Mouse (Mus musculus) MEL (cell line): ENCODE results near the gene Smg6. TPM values are rescaled to one million over a fixed set of nuclear protein-coding genes. Genes with fewer than 3 reads are reported as not detected.

Source experiments
- DNase-seq: peaks from one replicate; pipeline ENCODE4 v3.0.0; 2011; ENCODE audit warnings: low read depth, low spot score
- H3K27ac ChIP-seq: 2 replicates; pipeline ENCODE4 v1.5.1; 2012; ENCODE audit warnings: low read depth, mild to moderate bottlenecking, control low read depth, low read length, moderate library complexity; ENCODE audit not compliant: control insufficient read depth
- H3K27me3 ChIP-seq, 2 experiments: fragments of 150-350 bp in 1 of 2; sonication (generic) in 1 of 2; 2 replicates each; pipeline ENCODE4 v1.6.1; 2012; ENCODE audit warnings: low read length in 2 of 2, mild to moderate bottlenecking in 2 of 2, improper control_type of control experiment in 1 of 2, moderate library complexity in 1 of 2; ENCODE audit not compliant: insufficient read depth in 2 of 2, control insufficient read depth in 1 of 2
- H3K36me3 ChIP-seq, 2 experiments: 2 replicates each; pipeline ENCODE4 v1.6.1; 2012 to 2014; ENCODE audit warnings: low read length in 2 of 2, improper control_type of control experiment in 1 of 2, inconsistent platforms in 1 of 2, mild to moderate bottlenecking in 1 of 2; ENCODE audit not compliant: insufficient read depth in 2 of 2, control insufficient read depth in 1 of 2
- H3K4me1 ChIP-seq, 2 experiments: fragments of 150-350 bp in 1 of 2; sonication (generic) in 1 of 2; 2 replicates each; pipeline ENCODE4 v1.6.1; 2012; ENCODE audit warnings: low read length in 2 of 2, improper control_type of control experiment in 1 of 2, mild to moderate bottlenecking in 1 of 2; ENCODE audit not compliant: insufficient read depth in 2 of 2, control insufficient read depth in 1 of 2
- H3K4me3 ChIP-seq, 2 experiments: fragments of 150-350 bp in 1 of 2; sonication (generic) in 1 of 2; 2 replicates each; pipeline ENCODE4 v1.5.1; 2012; ENCODE audit warnings: low read depth in 2 of 2, low read length in 2 of 2, mild to moderate bottlenecking in 2 of 2, moderate library complexity in 2 of 2, control low read depth in 1 of 2, improper control_type of control experiment in 1 of 2; ENCODE audit not compliant: control insufficient read depth in 1 of 2, insufficient read depth in 1 of 2
- H3K79me2 ChIP-seq: 2 replicates; pipeline ENCODE4 v1.6.1; 2012; ENCODE audit warnings: mild to moderate bottlenecking, low read length, moderate library complexity; ENCODE audit not compliant: control insufficient read depth, poor library complexity, insufficient read depth
- H3K9ac ChIP-seq: 2 replicates; pipeline ENCODE4 v1.6.1; 2012; ENCODE audit warnings: low read depth, mild to moderate bottlenecking, control low read depth, low read length, moderate library complexity; ENCODE audit not compliant: control insufficient read depth, poor library complexity, severe bottlenecking
- H3K9me3 ChIP-seq: fragments of 150-350 bp; sonication (generic); replicated peaks from 2 replicates; pipeline ENCODE4 v1.6.1; 2012; ENCODE audit warnings: mild to moderate bottlenecking, low read length, improper control_type of control experiment, moderate library complexity; ENCODE audit not compliant: insufficient read depth
- BHLHE40 ChIP-seq: IDR thresholded peaks from 2 replicates; pipeline ENCODE4 v1.6.1; 2012; ENCODE audit warnings: low read depth, mild to moderate bottlenecking, inconsistent platforms, low read length, improper control_type of control experiment, borderline replicate concordance
- CHD1 ChIP-seq: IDR thresholded peaks from 2 replicates; pipeline ENCODE4 v1.6.1; 2012; ENCODE audit warnings: low read depth, mild to moderate bottlenecking, inconsistent platforms, low read length, improper control_type of control experiment
- CHD2 ChIP-seq: IDR thresholded peaks from 2 replicates; pipeline ENCODE4 v1.6.1; 2011; ENCODE audit warnings: low read length, improper control_type of control experiment
- CTCF ChIP-seq, 3 experiments: IDR thresholded peaks in 2 of 3; conservative IDR thresholded peaks in 1 of 3; 2 replicates each; pipeline ENCODE4 v1.5.1; 2011 to 2012; ENCODE audit warnings: low read length in 3 of 3, low read depth in 2 of 3, mild to moderate bottlenecking in 2 of 3, improper control_type of control experiment in 1 of 3, inconsistent platforms in 1 of 3, mixed read lengths in 1 of 3, moderate library complexity in 1 of 3; ENCODE audit not compliant: control insufficient read depth in 1 of 3, insufficient read depth in 1 of 3, poor library complexity in 1 of 3, severe bottlenecking in 1 of 3
- E2F4 ChIP-seq: IDR thresholded peaks from 2 replicates; pipeline ENCODE4 v1.6.1; 2011; ENCODE audit warnings: low read depth, low read length, improper control_type of control experiment, borderline replicate concordance
- ELF1 ChIP-seq: IDR thresholded peaks from 2 replicates; pipeline ENCODE4 v1.6.1; 2014; ENCODE audit warnings: low read depth, mild to moderate bottlenecking, inconsistent platforms, low read length, improper control_type of control experiment, moderate library complexity
- EP300 ChIP-seq, 2 experiments: IDR thresholded peaks; 2 replicates each; pipeline ENCODE4 v1.6.1; 2011; ENCODE audit warnings: improper control_type of control experiment in 2 of 2, low read length in 2 of 2, low read depth in 1 of 2, mild to moderate bottlenecking in 1 of 2
- GATA1 ChIP-seq: IDR thresholded peaks from 2 replicates; pipeline ENCODE4 v1.6.1; 2011; ENCODE audit warnings: low read depth, low read length, improper control_type of control experiment
- JUND ChIP-seq: IDR thresholded peaks from 2 replicates; pipeline ENCODE4 v1.6.1; 2011; ENCODE audit warnings: low read depth, mild to moderate bottlenecking, improper control_type of control experiment, low read length
- KAT2A ChIP-seq: conservative IDR thresholded peaks from 2 replicates; pipeline ENCODE4 v1.6.1; 2012; ENCODE audit warnings: low read depth, low read length, improper control_type of control experiment, inconsistent platforms
- MAFK ChIP-seq: IDR thresholded peaks from 2 replicates; pipeline ENCODE4 v1.6.1; 2011; ENCODE audit warnings: low read depth, mild to moderate bottlenecking, low read length, improper control_type of control experiment, borderline replicate concordance
- MAX ChIP-seq: IDR thresholded peaks from 2 replicates; pipeline ENCODE4 v1.6.1; 2011; ENCODE audit warnings: low read length, improper control_type of control experiment
- MAZ ChIP-seq: IDR thresholded peaks from 2 replicates; pipeline ENCODE4 v1.6.1; 2012; ENCODE audit warnings: low read depth, mild to moderate bottlenecking, inconsistent platforms, low read length, improper control_type of control experiment
- MYB ChIP-seq: IDR thresholded peaks from 2 replicates; pipeline ENCODE4 v1.6.1; 2011; ENCODE audit warnings: mild to moderate bottlenecking, low read depth, low read length, improper control_type of control experiment
- NELFE ChIP-seq: IDR thresholded peaks from 2 replicates; pipeline ENCODE4 v1.6.1; 2011; ENCODE audit warnings: low read depth, low read length, improper control_type of control experiment
- NRF1 ChIP-seq: IDR thresholded peaks from 2 replicates; pipeline ENCODE4 v1.6.1; 2014; ENCODE audit warnings: low read depth, mild to moderate bottlenecking, inconsistent platforms, low read length, improper control_type of control experiment, moderate library complexity; ENCODE audit not compliant: poor library complexity, insufficient read depth, severe bottlenecking
- POLR2AphosphoS2 ChIP-seq: IDR thresholded peaks from 2 replicates; pipeline ENCODE4 v1.6.1; 2011; ENCODE audit warnings: low read length, improper control_type of control experiment
- POLR2AphosphoS5 ChIP-seq: IDR thresholded peaks from 2 replicates; pipeline ENCODE4 v1.6.1; 2012; ENCODE audit warnings: low read depth, borderline replicate concordance, mild to moderate bottlenecking, inconsistent platforms, low read length, moderate library complexity, mixed read lengths
- RAD21 ChIP-seq: IDR thresholded peaks from 2 replicates; pipeline ENCODE4 v1.6.1; 2011; ENCODE audit warnings: mild to moderate bottlenecking, low read depth, low read length, improper control_type of control experiment
- RCOR1 ChIP-seq: IDR thresholded peaks from 2 replicates; pipeline ENCODE4 v1.6.1; 2012; ENCODE audit warnings: low read depth, mild to moderate bottlenecking, inconsistent platforms, low read length, improper control_type of control experiment
- SIN3A ChIP-seq: IDR thresholded peaks from 2 replicates; pipeline ENCODE4 v1.6.1; 2012; ENCODE audit warnings: low read length, improper control_type of control experiment, inconsistent platforms
- TAL1 ChIP-seq: IDR thresholded peaks from 2 replicates; pipeline ENCODE4 v1.6.1; 2012; ENCODE audit warnings: mild to moderate bottlenecking, inconsistent platforms, low read length, moderate library complexity, mixed read lengths
- UBTF ChIP-seq: IDR thresholded peaks from 2 replicates; pipeline ENCODE4 v1.6.1; 2012; ENCODE audit warnings: low read depth, mild to moderate bottlenecking, inconsistent platforms, low read length, improper control_type of control experiment, moderate library complexity, borderline replicate concordance; ENCODE audit not compliant: insufficient read depth
- USF2 ChIP-seq, 2 experiments: IDR thresholded peaks; 2 replicates each; pipeline ENCODE4 v1.6.1; 2011 to 2012; ENCODE audit warnings: improper control_type of control experiment in 2 of 2, low read length in 2 of 2, borderline replicate concordance in 1 of 2, inconsistent platforms in 1 of 2, low read depth in 1 of 2, mild to moderate bottlenecking in 1 of 2; ENCODE audit not compliant: insufficient read depth in 1 of 2
- ZNF384 ChIP-seq: IDR thresholded peaks from 2 replicates; pipeline ENCODE4 v1.6.1; 2012; ENCODE audit warnings: low read depth, mild to moderate bottlenecking, inconsistent platforms, low read length, improper control_type of control experiment
- polyA plus RNA-seq, 2 experiments: library from polyadenylated mRNA; stranded (reverse) in 1 of 2; unstranded in 1 of 2; fragments of >175 nt in 1 of 2; fragments of >200 nt in 1 of 2; gene quantifications; 2 replicates each; pipeline versions ENCODE4 v1.2.1 to v1.2.4; 2012; ENCODE audit warnings: low replicate concordance in 2 of 2, low read depth in 1 of 2; ENCODE audit not compliant: insufficient read length in 2 of 2, insufficient read depth in 1 of 2, missing spikeins in 1 of 2
- total RNA-seq: library from RNA; depleted of rRNA; stranded (reverse); fragments of 300-350 nt; gene quantifications from 2 replicates; pipeline ENCODE4 v1.2.3, GENCODE M21; 2012

The Smg6 gene
- total and polyA plus RNA-seq, 3 experiments, result 11.6 to 19.0 TPM; not detected in 1

DNA sequence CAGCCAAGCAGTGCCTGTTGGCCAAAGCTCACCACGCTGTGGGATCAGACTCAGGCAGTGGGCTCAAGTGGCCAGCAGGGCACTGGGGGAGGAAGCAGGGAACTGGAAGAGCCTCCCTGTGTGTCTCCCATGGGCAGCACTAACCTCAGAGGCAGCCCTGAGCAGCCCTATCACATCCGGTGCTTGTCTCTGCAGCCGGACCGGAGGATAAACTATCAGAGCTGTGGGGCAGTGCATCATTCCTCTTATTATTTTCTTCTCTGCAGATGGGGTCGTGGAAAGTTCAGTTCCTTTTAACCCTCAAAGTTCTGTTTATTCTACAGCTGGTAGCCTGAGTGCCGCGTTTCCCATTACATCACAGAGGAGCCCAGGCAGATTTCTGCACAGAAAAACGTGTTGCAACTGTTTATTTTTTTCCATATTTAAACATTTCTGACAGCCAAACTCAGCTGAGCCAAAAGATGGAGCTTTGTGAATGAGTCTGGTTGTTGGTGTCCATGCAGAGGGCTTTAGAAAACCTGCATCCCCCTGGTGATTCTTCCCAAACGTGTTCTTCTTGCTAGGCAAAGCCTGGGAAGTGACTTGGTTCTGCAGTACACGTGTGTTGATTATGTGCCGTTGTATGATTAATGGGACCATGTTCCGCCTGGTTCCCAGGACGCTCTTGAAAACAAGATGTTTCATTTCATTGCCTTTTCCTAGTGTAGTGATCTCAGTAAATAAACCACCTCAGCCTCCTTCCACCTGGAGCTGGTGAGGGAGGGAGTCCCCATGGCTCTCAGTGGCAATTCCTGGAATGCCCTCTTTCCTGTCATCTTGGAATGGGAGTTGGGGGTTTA, 126.3 kb downstream of the Smg6 start:
- Histone ChIP-seq H3K79me2 (no peaks in the 10 kb centered on the region), H3K9ac (no peak overlapping the region), H3K4me1 (peaks cover 0 to 9% of the 10 kb centered on the region in 2 experiments; a peak in 2 of 4 replicates), H3K36me3 (peaks cover 0 to 12% of the 10 kb centered on the region in 2 experiments), H3K27me3 (no peaks in the 10 kb centered on the region), H3K4me3 (no peak overlapping the region), H3K27ac (no peak overlapping the region), H3K9me3 (no peaks in the 10 kb centered on the region)
- no peak for DNase-seq
- no peak for TF ChIP-seq POLR2AphosphoS5
- no peak for TF ChIP-seq E2F4
- TF ChIP-seq NRF1, result no peak
- TF ChIP-seq MYB, result no peak
- no peak for TF ChIP-seq GATA1
- TF ChIP-seq BHLHE40, result no peak
- TF ChIP-seq MAFK, result no peak
- TF ChIP-seq JUND, result no peak
- no peak for TF ChIP-seq POLR2AphosphoS2
- no peak for TF ChIP-seq ZNF384
- no peak for TF ChIP-seq EP300 (IDR thresholded peaks at IDR 0.05; ENCODE audit: low read depth in 1 of 2, low read length in 2 of 2)
- no peak for TF ChIP-seq NELFE
- TF ChIP-seq KAT2A, result no peak
- TF ChIP-seq CHD1, result no peak
- TF ChIP-seq CTCF (IDR thresholded peaks at IDR 0.05 in 2 of 3, conservative IDR thresholded peaks at IDR 0.05 in 1 of 3; ENCODE audit: control insufficient read depth in 1 of 3, insufficient read depth in 1 of 3, low read depth in 2 of 3, low read length in 3 of 3, poor library complexity in 1 of 3, severe bottlenecking in 1 of 3), result no peak
- no peak for TF ChIP-seq RAD21
- no peak for TF ChIP-seq MAZ
- no peak for TF ChIP-seq RCOR1
- TF ChIP-seq USF2 (IDR thresholded peaks at IDR 0.05; ENCODE audit: borderline replicate concordance in 1 of 2, insufficient read depth in 1 of 2, low read depth in 1 of 2, low read length in 2 of 2), result no peak
- no peak for TF ChIP-seq TAL1

GRCm38 (mm10) chr11:75053020-75053419, 127.4 kb downstream of the Smg6 start:
- H3K27me3 ChIP-seq, result no peaks in the 10 kb centered on the region
- H3K9me3 ChIP-seq, result no peaks in the 10 kb centered on the region
- DNase-seq, result no peak
- peaks cover 1 to 12% of the 10 kb centered on the region in 2 experiments for H3K36me3 ChIP-seq
- no peak overlapping the region for H3K4me3 ChIP-seq
- H3K9ac ChIP-seq, result no peak overlapping the region
- H3K4me1 ChIP-seq, result peaks cover 0 to 9% of the 10 kb centered on the region in 2 experiments; a peak in 2 of 4 replicates
- no peak for TF ChIP-seq MAZ
- no peak for TF ChIP-seq MAX
- TF ChIP-seq ELF1, result no peak
- TF ChIP-seq BHLHE40, result no peak
- no peak for TF ChIP-seq KAT2A
- TF ChIP-seq USF2 (IDR thresholded peaks at IDR 0.05; ENCODE audit: borderline replicate concordance in 1 of 2, insufficient read depth in 1 of 2, low read depth in 1 of 2, low read length in 2 of 2), result no peak
- no peak for TF ChIP-seq CHD2
- no peak for TF ChIP-seq SIN3A
- no peak for TF ChIP-seq JUND
- no peak for TF ChIP-seq UBTF
- no peak for TF ChIP-seq ZNF384
- no peak for TF ChIP-seq MAFK
- no peak for TF ChIP-seq POLR2AphosphoS5
- TF ChIP-seq, all 39 proteins: peak for 0
- Histone ChIP-seq H3K79me2 (no peaks in the 10 kb centered on the region), H3K27ac (no peak overlapping the region)
